Mouse (Mus musculus) lung, postnatal 4 days (tissue): ENCODE data around the gene Rab11fip3.
"Not testable (repeated sequence)": the region's sequence is repeated elsewhere in the genome, so short reads cannot be mapped to it uniquely, and the experiment has no call there.

Source experiments
- DNase-seq, 2 experiments: peaks; one replicate each; pipeline ENCODE4 v3.0.0; 2021

Gene Rab11fip3

DNA sequence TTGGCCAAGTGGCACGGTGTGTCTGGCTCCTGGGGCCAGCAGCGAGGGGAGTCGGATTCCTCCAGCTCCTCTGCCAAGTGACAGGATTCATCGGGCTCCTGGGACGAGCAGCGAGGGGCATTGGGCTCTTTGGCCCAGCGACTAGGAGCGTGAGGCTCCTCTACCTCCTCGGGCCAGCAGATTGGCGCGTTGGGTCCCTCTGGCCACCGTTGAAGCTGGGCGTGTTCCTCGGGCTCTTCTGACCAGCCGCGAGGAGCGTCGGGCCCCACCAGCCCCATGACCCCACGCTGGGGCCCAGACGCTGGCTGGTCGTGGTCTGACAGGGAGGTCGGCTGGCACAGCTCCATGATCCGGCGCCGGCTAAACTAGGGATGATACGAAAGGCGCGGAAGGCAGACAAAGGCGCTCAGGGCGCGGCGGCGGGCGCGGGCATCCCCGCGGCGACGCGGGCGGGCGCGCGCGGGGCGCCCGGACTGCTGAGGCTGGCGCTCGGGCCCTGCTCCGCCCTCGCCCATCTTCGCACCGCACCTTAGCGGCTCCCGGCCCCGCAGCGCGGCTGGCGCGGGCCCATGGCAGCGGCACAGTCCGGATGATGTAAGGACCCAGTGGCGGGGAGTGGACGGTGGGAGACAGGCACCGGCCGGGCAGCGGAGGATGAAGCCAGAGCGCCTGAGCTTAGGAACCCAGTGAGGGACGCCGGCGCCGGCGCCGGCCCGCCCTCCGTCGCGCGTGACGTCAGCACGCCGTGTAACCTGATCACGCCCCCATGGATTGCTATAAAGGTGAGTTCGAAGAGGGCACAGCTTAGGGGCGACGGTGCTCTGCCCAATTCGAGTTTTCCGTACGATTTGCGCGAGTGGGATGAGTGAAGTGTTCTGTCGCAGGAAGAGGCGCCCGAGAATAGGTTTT, at the start of gene Rab11fip3:
TSS of gene Rab11fip3 (minus strand) at position 725 of the 909 bp plus-strand sequence.
- DNase-seq = peak; percentile 84 to 85

DNA sequence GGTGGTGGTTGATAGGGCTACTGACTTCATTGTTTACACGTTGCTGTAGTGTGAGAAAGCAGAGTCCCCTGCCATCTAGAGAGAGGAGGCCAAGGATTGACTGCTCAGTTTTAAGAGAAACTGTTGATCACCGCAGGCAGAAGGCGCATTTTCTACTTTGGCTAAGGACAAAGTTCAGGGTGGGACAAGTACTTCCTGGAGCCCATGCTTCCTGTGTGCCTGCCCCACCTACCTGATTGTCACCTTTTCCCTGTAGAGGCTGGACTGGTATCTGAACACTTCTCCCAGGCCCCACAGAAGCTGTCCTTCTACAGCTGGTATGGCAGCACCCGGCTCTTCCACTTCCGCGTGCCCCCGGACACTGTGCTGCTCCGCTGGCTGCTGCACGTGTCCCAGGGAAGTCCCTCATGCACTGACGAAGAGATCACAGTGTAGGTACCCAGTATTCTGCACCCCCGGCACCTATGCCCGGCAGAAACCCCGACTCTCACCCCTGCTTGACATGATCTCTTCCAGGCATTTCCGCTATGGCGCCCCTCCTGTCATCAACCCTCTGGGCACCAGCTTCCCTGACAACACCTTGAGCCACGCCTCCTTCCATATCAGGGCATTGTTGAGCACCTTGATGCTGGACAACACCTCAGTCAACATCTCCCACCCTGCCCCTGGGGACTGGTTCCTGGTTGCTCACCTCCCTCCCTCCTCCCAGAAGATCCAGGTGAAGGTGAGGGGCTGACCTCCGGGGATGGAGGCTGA, 47.3 kb upstream of the Rab11fip3 start:
- no peak for DNase-seq

GRCm38 (mm10) chr17:26115956-26116487, 46.7 kb upstream of the Rab11fip3 start:
- DNase-seq = no peak

- DNase-seq = peak; percentile 50 to 75
These were observed 46.0 kb upstream of the Rab11fip3 start for GRCm38 (mm10) chr17:26115205-26115898.

GRCm38 (mm10) chr17:26114461-26114860, 45.1 kb upstream of the Rab11fip3 start:
- not testable (repeated sequence) for DNase-seq

DNA sequence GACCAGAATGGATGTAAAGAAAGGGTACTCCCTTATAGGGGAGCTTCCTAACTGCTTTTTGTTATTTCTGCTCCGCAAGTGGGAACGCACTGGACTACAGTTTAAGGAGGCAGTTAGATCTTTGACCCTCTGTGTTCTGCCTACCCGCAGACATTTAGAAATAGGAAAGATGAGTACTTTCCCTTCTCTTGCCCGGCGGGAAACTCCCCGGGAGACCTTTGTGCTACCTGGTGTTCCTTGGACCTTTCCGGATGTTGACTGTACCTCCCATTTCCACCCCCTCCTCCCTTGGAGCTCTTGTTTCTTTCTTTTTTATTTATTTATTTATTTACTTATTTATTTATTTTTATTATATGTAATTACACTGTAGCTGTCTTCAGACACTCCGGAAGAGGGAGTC, 44.7 kb upstream of the Rab11fip3 start:
- DNase-seq = no peak

- peak; percentile 81 to 84 for DNase-seq
These were observed 44.0 kb upstream of the Rab11fip3 start, which contains the start of gene Tmem8 for GRCm38 (mm10) chr17:26113181-26113948. Gene Tmem8 (plus strand): TSS chr17:26113299.

DNA sequence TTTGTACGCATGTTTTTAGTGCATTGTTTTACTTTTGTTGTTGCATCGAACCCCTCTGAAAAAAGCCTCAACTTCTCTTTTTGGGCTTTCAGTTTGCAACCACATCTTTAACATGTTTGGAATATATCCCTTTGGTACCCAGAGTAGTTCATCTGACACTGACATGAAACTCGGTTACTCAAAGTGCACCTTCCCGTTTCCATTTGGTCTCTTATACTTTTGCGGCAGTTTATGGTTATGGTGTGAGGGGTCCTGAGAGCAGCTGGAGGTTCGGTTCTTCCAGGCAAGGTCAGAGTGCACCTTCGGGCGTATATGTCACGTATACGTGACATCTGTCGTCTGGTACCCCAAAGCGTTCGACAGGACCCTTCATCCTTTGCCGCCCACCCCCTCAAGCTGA, 43.4 kb upstream of the Rab11fip3 start:
- no peak for DNase-seq

- DNase-seq = no peak
These were observed 42.4 kb upstream of the Rab11fip3 start for GRCm38 (mm10) chr17:26111722-26112121.

DNA sequence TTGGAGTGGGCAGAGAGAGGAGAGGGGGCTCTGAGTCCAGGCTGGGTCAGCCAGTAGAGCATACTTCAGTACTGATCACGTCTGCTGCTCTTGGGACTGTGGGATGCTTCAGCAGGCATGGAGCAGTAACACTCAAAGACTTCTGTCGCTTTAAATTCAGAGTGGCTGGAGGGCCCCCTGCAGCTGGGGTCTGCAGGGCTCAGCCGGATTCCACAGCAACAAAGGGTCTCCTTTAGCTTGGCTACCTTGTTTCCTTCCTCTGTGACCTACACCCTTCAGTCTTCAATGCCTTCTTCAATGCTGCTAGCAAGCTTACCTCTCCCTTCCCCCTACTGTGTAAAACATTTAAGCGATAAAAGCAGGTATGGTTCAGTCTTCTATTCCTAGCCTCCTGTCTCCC, 41.7 kb upstream of the Rab11fip3 start:
- DNase-seq = no peak

DNA sequence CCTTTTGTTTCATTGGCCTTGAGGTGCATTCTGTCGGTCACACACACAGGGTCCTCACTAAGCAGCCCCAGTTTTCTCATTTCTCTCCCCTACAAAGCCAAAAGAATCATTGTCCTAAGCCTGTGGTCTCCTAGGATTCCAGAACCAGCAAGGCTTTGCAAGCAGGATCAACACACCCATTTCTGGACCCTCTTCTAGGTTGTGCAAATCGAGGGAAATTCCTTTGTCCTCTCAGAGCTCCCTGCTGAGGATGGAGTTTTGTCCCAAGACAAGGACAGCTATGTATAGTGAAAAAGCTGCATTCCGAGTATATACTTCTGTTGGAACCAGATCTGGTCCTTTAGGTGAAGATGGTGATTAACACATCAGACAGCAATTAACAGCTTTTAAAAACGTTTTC, 40.8 kb upstream of the Rab11fip3 start:
- no peak for DNase-seq

DNA sequence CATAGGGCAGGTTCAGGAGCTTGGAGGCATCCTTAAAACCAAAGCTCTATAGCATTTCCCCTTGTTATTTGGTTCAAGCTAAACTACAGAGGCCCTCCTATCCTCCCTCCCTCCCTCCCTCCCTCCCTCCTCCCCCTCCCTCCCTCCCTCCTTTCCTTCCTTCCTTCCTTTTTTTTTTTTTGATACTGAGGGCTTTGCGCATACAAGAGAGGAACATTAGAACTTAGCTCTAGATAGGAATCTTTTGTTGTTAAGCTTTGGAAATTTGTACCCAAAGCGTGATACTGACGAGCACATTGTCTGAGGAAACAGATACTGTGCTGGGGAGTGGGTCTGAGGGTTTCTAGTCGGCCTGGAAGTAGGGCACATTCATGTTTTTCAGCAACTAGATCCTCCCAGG, 36.3 kb upstream of the Rab11fip3 start:
- DNase-seq = no peak

GRCm38 (mm10) chr17:26101478-26101877, 32.1 kb upstream of the Rab11fip3 start:
- DNase-seq = no peak

DNA sequence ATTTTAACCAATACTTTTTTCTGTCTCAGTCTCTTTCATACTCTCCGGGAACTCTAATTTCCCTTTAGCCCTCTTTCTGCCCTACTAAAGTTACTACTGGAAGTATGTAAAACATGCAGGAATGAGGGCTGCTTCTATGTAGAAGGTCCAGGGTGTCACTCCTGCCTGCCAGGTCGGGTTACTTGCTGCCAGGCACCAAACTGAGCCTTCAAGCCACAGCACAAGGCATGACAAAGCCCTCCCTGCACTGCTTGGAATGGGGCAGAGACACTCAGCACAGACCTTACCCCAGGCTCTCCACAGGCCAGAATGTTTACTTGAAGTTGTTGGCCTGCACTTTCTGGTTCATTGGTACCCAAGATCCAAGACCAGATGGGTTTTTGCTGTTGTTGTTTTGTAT, 30.8 kb upstream of the Rab11fip3 start:
- DNase-seq = no peak

GRCm38 (mm10) chr17:26099316-26099715, 30.0 kb upstream of the Rab11fip3 start:
- not testable (repeated sequence) for DNase-seq

GRCm38 (mm10) chr17:26098461-26098860, 29.1 kb upstream of the Rab11fip3 start:
- DNase-seq = no peak

DNA sequence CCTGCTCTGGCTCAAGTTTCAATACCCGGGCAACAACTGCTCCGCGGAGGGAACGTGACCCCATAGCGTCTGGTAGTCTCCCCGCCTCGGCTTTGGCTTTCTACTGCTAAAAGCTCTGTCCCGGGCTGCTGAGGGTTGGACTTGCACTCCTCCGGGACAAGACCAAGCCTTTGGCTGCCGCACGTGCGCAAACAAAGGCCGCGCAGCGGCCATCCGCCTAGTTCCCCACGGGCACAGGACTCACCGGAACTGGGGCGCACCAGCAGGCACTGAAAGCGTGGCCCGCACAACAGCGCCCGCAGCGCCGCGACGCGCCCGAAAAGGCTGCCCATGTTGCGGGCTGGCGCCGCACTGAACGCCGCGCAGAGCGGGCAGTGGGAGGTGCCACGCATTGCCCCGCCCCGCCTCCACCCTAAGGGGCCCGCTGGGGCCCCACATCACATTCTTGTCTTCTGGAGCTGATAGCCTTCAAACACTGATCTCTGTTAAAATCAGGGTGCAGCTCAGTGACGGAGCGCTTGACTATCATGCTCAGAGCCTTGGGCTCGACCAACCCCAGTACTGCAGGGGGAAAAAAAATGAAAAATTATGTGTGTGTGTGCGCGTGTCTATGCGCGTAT, 25.9 kb upstream of the Rab11fip3 start, which contains the start of gene Nme4:
TSS of gene Nme4 (minus strand) at position 482 of the 620 bp plus-strand sequence.
- DNase-seq = peak; percentile 48 to 62

DNA sequence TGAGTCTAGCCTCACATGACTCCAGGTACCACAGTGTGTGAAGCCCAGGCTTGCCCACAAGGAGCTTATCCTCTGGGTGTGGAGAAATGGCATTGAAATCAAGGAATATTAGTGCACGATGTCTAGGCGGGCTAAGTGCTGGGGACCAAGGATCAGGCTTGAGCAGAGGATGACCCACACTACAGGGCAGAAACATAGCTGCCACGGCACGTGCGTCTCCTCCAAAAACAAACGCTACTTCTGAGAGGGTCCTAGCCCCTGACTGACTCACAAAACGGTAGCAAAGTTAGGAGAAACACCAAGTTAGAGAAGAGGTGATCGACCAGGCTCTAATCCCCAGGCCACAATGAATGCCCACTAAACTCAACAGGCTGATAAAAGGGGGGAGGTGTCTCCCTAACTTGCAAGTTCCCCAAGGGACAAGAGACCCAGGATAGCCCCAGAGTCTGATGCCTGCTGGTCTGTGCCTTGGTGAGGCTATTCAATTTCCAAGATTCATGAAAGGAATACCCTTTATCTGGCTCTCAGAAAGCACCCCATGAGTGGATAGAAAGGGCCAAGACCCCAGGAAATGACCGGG, 25.3 kb upstream of the Rab11fip3 start:
- no peak for DNase-seq

DNA sequence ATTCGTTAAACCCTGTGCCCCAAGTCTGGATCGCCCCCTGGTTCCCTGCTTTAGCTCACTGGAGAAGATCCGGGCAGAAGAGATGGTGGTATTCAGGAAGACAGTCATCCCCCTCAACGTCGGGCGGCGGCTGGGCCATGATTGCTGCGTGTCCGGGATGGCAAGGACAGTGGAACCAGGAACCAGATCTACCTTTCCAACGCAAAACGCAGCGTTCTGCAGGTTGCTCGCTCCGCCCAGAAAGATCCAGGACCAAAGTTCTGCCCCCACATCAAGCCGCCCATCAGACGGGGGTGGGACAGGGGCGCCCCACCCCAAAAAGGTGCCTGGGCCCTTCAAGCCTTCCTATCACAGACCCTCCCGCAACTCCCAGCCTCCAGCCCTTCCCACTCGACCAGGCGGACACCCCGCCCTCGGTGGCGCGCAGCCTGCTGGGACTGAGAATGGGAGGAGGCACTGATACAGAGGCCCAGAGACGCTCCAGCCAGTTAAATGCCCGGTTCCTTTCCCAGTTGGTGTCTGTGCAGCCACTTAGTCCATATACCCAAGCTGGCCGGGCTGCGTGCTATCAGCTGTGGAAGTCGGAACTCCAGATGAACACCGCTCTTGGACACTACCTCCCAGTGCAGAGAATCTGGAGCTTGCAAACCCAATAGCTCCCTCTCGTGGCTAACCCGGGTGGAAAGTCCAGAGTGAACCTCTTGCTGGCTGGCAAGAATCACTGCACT, 20.7 kb upstream of the Rab11fip3 start, which contains the start of gene Decr2:
TSS of gene Decr2 (minus strand) at position 433 of the 728 bp plus-strand sequence.
- peak; percentile 90 to 95 for DNase-seq

DNA sequence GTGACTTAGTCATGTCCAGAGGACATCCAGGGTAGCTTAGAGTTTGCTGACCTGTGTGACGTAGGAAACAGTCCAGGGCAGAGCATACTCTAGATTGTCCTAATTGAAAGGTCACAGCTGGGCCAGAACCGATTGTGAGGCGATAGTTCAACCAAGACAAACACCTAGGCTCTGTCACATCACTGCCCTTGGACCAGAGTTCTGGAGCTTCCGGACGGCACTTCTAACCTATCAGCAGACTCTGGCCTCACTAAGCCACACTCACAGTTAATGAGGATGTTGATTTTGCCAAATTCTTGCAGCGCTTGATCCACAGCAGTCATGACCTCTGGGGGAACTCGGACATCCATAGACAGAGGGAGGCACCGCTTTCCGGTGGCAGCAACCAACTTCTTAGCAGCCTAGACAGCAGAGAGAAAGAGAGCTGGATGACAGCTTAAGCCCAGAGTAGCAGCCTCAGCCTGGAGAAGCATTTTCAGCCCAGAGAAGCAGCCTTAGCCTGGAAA, 17.8 kb upstream of the Rab11fip3 start:
- no peak for DNase-seq
